Mouse (Mus musculus): ENCODE results near the gene Dagla. TPM values are rescaled to one million over a fixed set of nuclear protein-coding genes. Genes with fewer than 3 reads are reported as not detected.

The Dagla gene
- polyA plus RNA-seq (2012; rRNA removed) = 5.6 and 8.7 TPM in 2 replicates

DNA sequence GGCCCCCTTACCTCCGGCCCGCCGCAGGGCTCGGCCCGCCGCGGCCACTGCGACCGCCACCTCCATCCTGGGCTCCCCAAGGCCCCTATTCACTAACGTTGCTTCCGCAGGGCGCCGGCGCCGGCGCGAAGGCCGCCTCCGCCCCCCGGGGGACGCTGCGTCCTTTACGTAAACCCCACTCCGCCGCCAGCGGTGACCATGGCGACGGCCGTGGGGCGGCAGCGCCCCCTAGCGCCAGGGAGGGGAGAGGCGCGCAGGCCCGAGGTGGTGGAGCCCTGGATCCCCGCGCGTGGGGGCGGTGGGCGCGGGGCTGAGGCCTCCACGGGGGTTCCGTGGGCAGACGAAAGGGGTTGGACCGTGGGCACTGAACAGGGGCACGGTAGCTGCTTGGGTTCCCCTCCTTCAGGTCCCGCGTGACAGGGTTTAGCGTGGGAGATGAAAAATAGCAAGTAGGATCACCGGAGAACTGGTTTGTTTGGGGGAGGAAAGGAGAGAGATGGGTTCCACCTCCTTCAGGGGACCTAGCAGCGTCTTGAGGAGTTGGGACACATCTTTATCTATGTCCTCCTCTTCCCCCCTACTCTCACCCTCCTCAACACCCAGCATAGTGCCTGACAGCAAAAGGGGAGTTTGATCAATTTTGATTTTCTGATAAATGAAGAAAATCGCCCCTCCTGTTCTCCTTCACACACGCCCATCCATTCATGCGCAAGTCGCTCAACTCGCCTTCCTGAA lies at the start of gene Dagla:
Dagla (minus strand) TSS at position 68 of the 735 bp plus-strand sequence.
- 4% methylated on average over 47 of the region's 56 CpGs for WGBS
- TF ChIP-seq POLR2A (IDR thresholded peaks at IDR 0.05; ENCODE audit: low read depth, low read length) (peak; percentile 11; the same call in 1 of the 2 replicates), CTCF (IDR thresholded peaks at IDR 0.05; ENCODE audit: extremely low read depth, insufficient read length, insufficient replicate concordance, low read depth, low read length) (peak; percentile 75)
- Histone ChIP-seq H3K4me1 (ENCODE audit: control insufficient read depth, insufficient read depth, insufficient read length, low read length) (peaks cover 9% of the 10 kb centered on the region), H3K27me3 (ENCODE audit: control insufficient read depth, insufficient read depth, low read length) (no peaks in the 10 kb centered on the region), H3K36me3 (ENCODE audit: control insufficient read depth, insufficient read depth, low read length) (no peaks in the 10 kb centered on the region), H3K27ac (ENCODE audit: insufficient read depth, low read depth, low read length) (no peak within 1 kb of the TSS), H3K4me3 (ENCODE audit: low read depth, low read length) (peak within 1 kb of the TSS; percentile 73)

GRCm38 (mm10) chr19:10352218-10352617 lies 47.5 kb upstream of the Dagla start:
- TF ChIP-seq CTCF (IDR thresholded peaks at IDR 0.05; ENCODE audit: extremely low read depth, insufficient read length, insufficient replicate concordance, low read depth, low read length) (no peak), POLR2A (IDR thresholded peaks at IDR 0.05; ENCODE audit: low read depth, low read length) (no peak)
- Histone ChIP-seq H3K36me3 (ENCODE audit: control insufficient read depth, insufficient read depth, low read length) (no peaks in the 10 kb centered on the region), H3K27ac (ENCODE audit: insufficient read depth, low read depth, low read length) (no peak overlapping the region), H3K27me3 (ENCODE audit: control insufficient read depth, insufficient read depth, low read length) (no peaks in the 10 kb centered on the region), H3K4me1 (ENCODE audit: control insufficient read depth, insufficient read depth, insufficient read length, low read length) (no peaks in the 10 kb centered on the region), H3K4me3 (ENCODE audit: low read depth, low read length) (no peak overlapping the region)
- WGBS = 79% methylated on average over 7 of the region's 7 CpGs

- no peak overlapping the region for H3K27ac ChIP-seq (ENCODE audit: insufficient read depth, low read depth, low read length)
- no peak overlapping the region for H3K4me3 ChIP-seq (ENCODE audit: low read depth, low read length)
- TF ChIP-seq POLR2A (IDR thresholded peaks at IDR 0.05; ENCODE audit: low read depth, low read length) = no peak
- no peaks in the 10 kb centered on the region for H3K27me3 ChIP-seq (ENCODE audit: control insufficient read depth, insufficient read depth, low read length)
- WGBS = 61% methylated on average over 5 of the region's 5 CpGs
- no peaks in the 10 kb centered on the region for H3K4me1 ChIP-seq (ENCODE audit: control insufficient read depth, insufficient read depth, insufficient read length, low read length)
- H3K36me3 ChIP-seq (ENCODE audit: control insufficient read depth, insufficient read depth, low read length) = no peaks in the 10 kb centered on the region
Measured at GRCm38 (mm10) chr19:10347628-10348273, 43.1 kb upstream of the Dagla start.

DNA sequence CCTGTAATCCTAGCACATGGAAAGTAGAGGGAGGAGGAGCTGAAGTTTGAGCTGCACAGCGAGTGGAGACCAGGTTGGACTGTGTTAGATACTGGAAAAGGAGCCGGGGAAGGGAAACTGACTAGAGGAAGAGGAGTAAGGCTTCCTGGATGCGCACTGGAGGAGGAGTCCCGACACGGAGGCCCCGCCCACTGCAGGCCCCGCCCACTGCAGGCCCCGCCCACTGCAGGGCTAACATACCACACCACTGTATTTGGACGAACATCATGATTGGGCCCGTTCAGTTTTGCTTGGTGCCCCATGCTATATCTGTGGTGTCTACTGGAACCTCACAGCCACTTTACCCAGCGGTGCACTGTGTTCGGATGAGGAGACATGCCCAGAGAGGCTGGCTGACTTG lies 41.0 kb upstream of the Dagla start:
- Histone ChIP-seq H3K4me3 (ENCODE audit: low read depth, low read length) (no peak overlapping the region), H3K27ac (ENCODE audit: insufficient read depth, low read depth, low read length) (no peak overlapping the region), H3K36me3 (ENCODE audit: control insufficient read depth, insufficient read depth, low read length) (no peaks in the 10 kb centered on the region), H3K4me1 (ENCODE audit: control insufficient read depth, insufficient read depth, insufficient read length, low read length) (no peaks in the 10 kb centered on the region), H3K27me3 (ENCODE audit: control insufficient read depth, insufficient read depth, low read length) (no peaks in the 10 kb centered on the region)
- no peak for TF ChIP-seq POLR2A (IDR thresholded peaks at IDR 0.05; ENCODE audit: low read depth, low read length)
- TF ChIP-seq CTCF (IDR thresholded peaks at IDR 0.05; ENCODE audit: extremely low read depth, insufficient read length, insufficient replicate concordance, low read depth, low read length) = no peak
- 34% methylated on average over 12 of the region's 12 CpGs for WGBS

DNA sequence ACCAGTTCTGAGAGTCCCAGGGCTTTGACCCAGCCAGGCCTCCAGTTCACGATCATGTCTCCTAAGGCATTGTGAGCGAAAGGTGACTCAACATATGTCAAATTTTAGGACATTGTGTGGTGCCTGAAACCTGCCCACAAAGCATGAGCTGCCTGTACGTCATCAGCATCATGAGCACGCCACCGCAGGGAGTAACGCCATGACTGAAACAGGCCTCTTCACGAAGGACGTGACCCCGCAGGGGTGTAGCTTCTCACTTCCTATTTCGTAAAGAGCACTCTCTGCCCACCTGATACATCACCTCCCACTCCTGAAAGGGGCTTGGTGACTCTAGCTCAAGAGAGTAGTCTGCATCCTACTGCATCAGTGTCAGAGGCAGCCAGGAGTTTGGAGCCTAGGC lies 39.2 kb upstream of the Dagla start:
- 82% methylated on average over 10 of the region's 10 CpGs for WGBS
- TF ChIP-seq CTCF (IDR thresholded peaks at IDR 0.05; ENCODE audit: extremely low read depth, insufficient read length, insufficient replicate concordance, low read depth, low read length) = no peak
- TF ChIP-seq POLR2A (IDR thresholded peaks at IDR 0.05; ENCODE audit: low read depth, low read length) = no peak
- Histone ChIP-seq H3K27me3 (ENCODE audit: control insufficient read depth, insufficient read depth, low read length) (no peaks in the 10 kb centered on the region; the same call in 1 of the 2 replicates), H3K36me3 (ENCODE audit: control insufficient read depth, insufficient read depth, low read length) (no peaks in the 10 kb centered on the region), H3K27ac (ENCODE audit: insufficient read depth, low read depth, low read length) (no peak overlapping the region), H3K4me3 (ENCODE audit: low read depth, low read length) (no peak overlapping the region), H3K4me1 (ENCODE audit: control insufficient read depth, insufficient read depth, insufficient read length, low read length) (no peaks in the 10 kb centered on the region)

GRCm38 (mm10) chr19:10341817-10342439 lies 37.3 kb upstream of the Dagla start:
- no peaks in the 10 kb centered on the region; the same call in 1 of the 2 replicates for H3K27me3 ChIP-seq (ENCODE audit: control insufficient read depth, insufficient read depth, low read length)

GRCm38 (mm10) chr19:10341152-10341551 lies 36.5 kb upstream of the Dagla start:
- WGBS = 17% methylated on average over 11 of the region's 11 CpGs

More at GRCm38 (mm10) chr19:10341817-10342439, 37.3 kb upstream of the Dagla start:
- no peaks in the 10 kb centered on the region for H3K36me3 ChIP-seq (ENCODE audit: control insufficient read depth, insufficient read depth, low read length)
- 26% methylated on average over 12 of the region's 12 CpGs for WGBS
- no peak overlapping the region for H3K27ac ChIP-seq (ENCODE audit: insufficient read depth, low read depth, low read length)
- TF ChIP-seq CTCF (IDR thresholded peaks at IDR 0.05; ENCODE audit: extremely low read depth, insufficient read length, insufficient replicate concordance, low read depth, low read length) = no peak
- TF ChIP-seq POLR2A (IDR thresholded peaks at IDR 0.05; ENCODE audit: low read depth, low read length) = no peak
- no peaks in the 10 kb centered on the region for H3K4me1 ChIP-seq (ENCODE audit: control insufficient read depth, insufficient read depth, insufficient read length, low read length)
- no peak overlapping the region for H3K4me3 ChIP-seq (ENCODE audit: low read depth, low read length)

More at GRCm38 (mm10) chr19:10341152-10341551, 36.5 kb upstream of the Dagla start:
- Histone ChIP-seq H3K4me1 (ENCODE audit: control insufficient read depth, insufficient read depth, insufficient read length, low read length) (no peaks in the 10 kb centered on the region), H3K27ac (ENCODE audit: insufficient read depth, low read depth, low read length) (no peak overlapping the region), H3K27me3 (ENCODE audit: control insufficient read depth, insufficient read depth, low read length) (no peaks in the 10 kb centered on the region; the same call in 1 of the 2 replicates), H3K36me3 (ENCODE audit: control insufficient read depth, insufficient read depth, low read length) (no peaks in the 10 kb centered on the region), H3K4me3 (ENCODE audit: low read depth, low read length) (no peak overlapping the region)
- no peak for TF ChIP-seq POLR2A (IDR thresholded peaks at IDR 0.05; ENCODE audit: low read depth, low read length)
- TF ChIP-seq CTCF (IDR thresholded peaks at IDR 0.05; ENCODE audit: extremely low read depth, insufficient read length, insufficient replicate concordance, low read depth, low read length) = peak; percentile 89

Data from small intestine, adult 2 months (tissue).